Mouse (Mus musculus): ENCODE measurements around the gene Krtcap2.

- TF ChIP-seq CTCF (IDR thresholded peaks at IDR 0.05; ENCODE audit: low read depth) (no peak), EP300 (IDR thresholded peaks at IDR 0.05; ENCODE audit: low read depth) (no peak)
Observed at GRCm38 (mm10) chr3:89293247-89293918, 47.6 kb downstream of the Krtcap2 start.
